Mouse (Mus musculus): ENCODE results near the gene Fam173b.

The Fam173b gene

GRCm38 (mm10) chr15:31587789-31588188, 13.9 kb upstream of the Fam173b start:
- no peak for DNase-seq

GRCm38 (mm10) chr15:31588989-31589640, 12.5 kb upstream of the Fam173b start:
- peak; percentile 59 for DNase-seq

GRCm38 (mm10) chr15:31590176-31590575, 11.5 kb upstream of the Fam173b start:
- DNase-seq, result no peak

- no peak for DNase-seq
Measured at GRCm38 (mm10) chr15:31592531-31592930, 9.1 kb upstream of the Fam173b start.

GRCm38 (mm10) chr15:31594260-31594659, 7.4 kb upstream of the Fam173b start:
- no peak for DNase-seq

- no peak for DNase-seq
Measured at GRCm38 (mm10) chr15:31595651-31596050, 6.0 kb upstream of the Fam173b start.

- DNase-seq, result no peak
Measured at GRCm38 (mm10) chr15:31599834-31600233, 1.8 kb upstream of the Fam173b start.

- no peak for DNase-seq
Measured at GRCm38 (mm10) chr15:31601279-31601645, 390 bp upstream of the Fam173b start.

GRCm38 (mm10) chr15:31602426-31602825, 774 bp downstream of the Fam173b start:
- DNase-seq, result peak; percentile 57

- DNase-seq, result no peak
Measured at GRCm38 (mm10) chr15:31603113-31603512, 1.5 kb downstream of the Fam173b start.

GRCm38 (mm10) chr15:31606821-31607220, 5.2 kb downstream of the Fam173b start:
- peak; percentile 50 for DNase-seq

- DNase-seq, result peak; percentile 41
Measured at GRCm38 (mm10) chr15:31611027-31611426, 9.4 kb downstream of the Fam173b start.

GRCm38 (mm10) chr15:31611976-31612375, 10.3 kb downstream of the Fam173b start:
- no peak for DNase-seq

- no peak for DNase-seq
Measured at GRCm38 (mm10) chr15:31613826-31614453, 12.3 kb downstream of the Fam173b start.

- DNase-seq, result no peak
Measured at GRCm38 (mm10) chr15:31614666-31615065, 13.0 kb downstream of the Fam173b start.

- no peak for DNase-seq
Measured at GRCm38 (mm10) chr15:31617261-31617660, 15.6 kb downstream of the Fam173b start.

GRCm38 (mm10) chr15:31619521-31619920, 17.9 kb downstream of the Fam173b start:
- no peak for DNase-seq

- no peak for DNase-seq
Measured at GRCm38 (mm10) chr15:31627277-31628154, 25.9 kb downstream of the Fam173b start.

GRCm38 (mm10) chr15:31628180-31628579, 26.5 kb downstream of the Fam173b start:
- DNase-seq, result no peak

GRCm38 (mm10) chr15:31629556-31629955, 27.9 kb downstream of the Fam173b start:
- DNase-seq, result no peak

GRCm38 (mm10) chr15:31631396-31631858, 29.8 kb downstream of the Fam173b start:
- DNase-seq, result no peak

GRCm38 (mm10) chr15:31632478-31632877, 30.8 kb downstream of the Fam173b start:
- no peak for DNase-seq

- no peak for DNase-seq
Measured at GRCm38 (mm10) chr15:31634582-31634981, 32.9 kb downstream of the Fam173b start.
